Mouse (Mus musculus): ENCODE data around the gene Mapt.

Gene Mapt

GRCm38 (mm10) chr11:104376291-104376690 is 145.1 kb downstream of the Mapt start:
- in situ Hi-C loops (cut with MboI, MseI): loop anchor here (25.0 kb wide), 1 partner anchor 1114 kb away; the partner anchor contains the start of gene Map3k14

- in situ Hi-C loops (cut with MboI, MseI): loop anchor here (25.0 kb wide), 1 partner anchor 1117 kb away; the partner anchor contains the start of gene Map3k14
Observed at GRCm38 (mm10) chr11:104379635-104380034, 148.4 kb downstream of the Mapt start.

All from T-helper 1 cell (primary cell).